Mouse (Mus musculus) cerebellum, postnatal 36 days (tissue): ENCODE results near the gene Spg11.
"Not testable (repeated sequence)": the region's sequence is repeated elsewhere in the genome, so short reads cannot be mapped to it uniquely, and the experiment has no call there.

Source experiments
- DNase-seq, 2 experiments: peaks; one replicate each; pipeline ENCODE4 v3.0.0; 2021 to 2022; ENCODE audit warnings: mixed read lengths in 2 of 2

Spg11 gene

GRCm38 (mm10) chr2:122143111-122143510 is 24.9 kb upstream of the Spg11 start:
- no peak for DNase-seq

- DNase-seq = no peak
Observed at GRCm38 (mm10) chr2:122141332-122141967, 23.3 kb upstream of the Spg11 start.

GRCm38 (mm10) chr2:122140815-122141214 is 22.6 kb upstream of the Spg11 start:
- no peak for DNase-seq

- DNase-seq = no peak
Observed at GRCm38 (mm10) chr2:122137839-122138465, 19.8 kb upstream of the Spg11 start.

GRCm38 (mm10) chr2:122132618-122133017 is 14.4 kb upstream of the Spg11 start:
- no peak for DNase-seq

GRCm38 (mm10) chr2:122132078-122132477 is 13.9 kb upstream of the Spg11 start:
- no peak for DNase-seq

GRCm38 (mm10) chr2:122127635-122128034 is 9.4 kb upstream of the Spg11 start:
- DNase-seq = no peak

- no peak for DNase-seq
Observed at GRCm38 (mm10) chr2:122126765-122127347, 8.7 kb upstream of the Spg11 start.

- DNase-seq = no peak
Observed at GRCm38 (mm10) chr2:122125680-122126572, 7.7 kb upstream of the Spg11 start.

GRCm38 (mm10) chr2:122116888-122117287 is 1.3 kb downstream of the Spg11 start:
- DNase-seq = no peak

GRCm38 (mm10) chr2:122109714-122110113 is 8.5 kb downstream of the Spg11 start:
- DNase-seq = no peak

GRCm38 (mm10) chr2:122108101-122108500 is 10.1 kb downstream of the Spg11 start:
- no peak for DNase-seq

- no peak for DNase-seq
Observed at GRCm38 (mm10) chr2:122102070-122102469, 16.1 kb downstream of the Spg11 start.

- DNase-seq = not testable (repeated sequence)
Observed at GRCm38 (mm10) chr2:122097686-122098085, 20.5 kb downstream of the Spg11 start.

GRCm38 (mm10) chr2:122093844-122094243 is 24.3 kb downstream of the Spg11 start:
- no peak for DNase-seq

GRCm38 (mm10) chr2:122086446-122086845 is 31.7 kb downstream of the Spg11 start:
- DNase-seq = no peak

GRCm38 (mm10) chr2:122081728-122082456 is 36.3 kb downstream of the Spg11 start:
- DNase-seq = peak; percentile 26 to 38

GRCm38 (mm10) chr2:122069922-122070321 is 48.3 kb downstream of the Spg11 start:
- peak; percentile 23 to 51 for DNase-seq

- DNase-seq = no peak
Observed at GRCm38 (mm10) chr2:122069144-122069912, 48.9 kb downstream of the Spg11 start.

- no peak for DNase-seq
Observed at GRCm38 (mm10) chr2:122066241-122066640, 51.9 kb downstream of the Spg11 start.

- peak; percentile 19 to 28 for DNase-seq
Observed at GRCm38 (mm10) chr2:122065200-122065969, 52.8 kb downstream of the Spg11 start.
